Mouse (Mus musculus): ENCODE measurements around the gene Gpr45. TPM values are rescaled to one million over a fixed set of nuclear protein-coding genes. Genes with fewer than 3 reads are reported as not detected.

Gpr45 gene
- polyA plus RNA-seq, 1 experiment, result not detected

DNA sequence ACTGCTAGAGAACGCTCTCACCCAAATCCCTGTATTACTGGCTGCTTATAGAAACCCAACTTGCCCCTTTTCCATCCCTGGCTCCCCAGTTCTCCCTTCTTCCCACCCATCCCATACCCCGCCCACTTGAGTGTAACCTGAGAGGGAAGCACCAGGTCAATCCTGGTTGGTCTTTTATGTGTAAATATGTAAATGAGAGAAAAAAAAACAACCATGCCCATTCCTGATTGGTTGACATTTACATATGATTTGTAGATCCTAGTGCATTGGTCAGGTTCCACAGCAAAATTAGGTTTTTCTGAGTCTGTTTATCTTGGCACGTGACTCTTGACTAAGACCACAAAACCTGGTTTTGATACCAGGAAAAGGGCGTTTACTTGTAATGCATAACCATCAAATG, 34.8 kb upstream of the Gpr45 start:
- H3K27me3 ChIP-seq (ENCODE audit: control insufficient read depth, insufficient read depth, insufficient read length), result peaks cover 3% of the 10 kb centered on the region
- H3K4me3 ChIP-seq (ENCODE audit: insufficient read depth, poor library complexity, severe bottlenecking), result no peak overlapping the region
- H3K36me3 ChIP-seq (ENCODE audit: control insufficient read depth, insufficient read depth), result no peaks in the 10 kb centered on the region
- peak; percentile 81 for TF ChIP-seq USF1 (IDR thresholded peaks at IDR 0.05; ENCODE audit: low read depth)
- TF ChIP-seq CEBPB (IDR thresholded peaks at IDR 0.05; ENCODE audit: low read depth), result no peak
- no peaks in the 10 kb centered on the region for H3K79me2 ChIP-seq (ENCODE audit: control insufficient read depth, insufficient read depth)
- H3K79me3 ChIP-seq (ENCODE audit: low read depth), result no peaks in the 10 kb centered on the region
- H3ac ChIP-seq (ENCODE audit: control insufficient read depth, insufficient read length, low read depth), result no peak overlapping the region

GRCm38 (mm10) chr1:42923924-42924323, 28.7 kb upstream of the Gpr45 start:
- peaks cover 19% of the 10 kb centered on the region for H3K27me3 ChIP-seq (ENCODE audit: control insufficient read depth, insufficient read depth, insufficient read length)
- H3K79me2 ChIP-seq (ENCODE audit: control insufficient read depth, insufficient read depth), result no peaks in the 10 kb centered on the region
- TF ChIP-seq CTCF (IDR thresholded peaks at IDR 0.05; ENCODE audit: control insufficient read depth, insufficient read depth, insufficient read length) (no peak), USF1 (IDR thresholded peaks at IDR 0.05; ENCODE audit: low read depth) (no peak), FOSL1 (IDR thresholded peaks at IDR 0.05; ENCODE audit: insufficient read depth, low read length, poor library complexity, severe bottlenecking) (no peak), MAX (IDR thresholded peaks at IDR 0.05) (no peak), CEBPB (IDR thresholded peaks at IDR 0.05; ENCODE audit: low read depth) (no peak), MYOG (IDR thresholded peaks at IDR 0.05; ENCODE audit: control insufficient read depth, extremely low read depth, insufficient read length) (no peak), MYOD1 (IDR thresholded peaks at IDR 0.05; ENCODE audit: control insufficient read depth, insufficient read length, low read depth) (no peak)
- H3K36me3 ChIP-seq (ENCODE audit: control insufficient read depth, insufficient read depth), result no peaks in the 10 kb centered on the region
- H3K79me3 ChIP-seq (ENCODE audit: low read depth), result no peaks in the 10 kb centered on the region
- no peak overlapping the region for H3ac ChIP-seq (ENCODE audit: control insufficient read depth, insufficient read length, low read depth)
- H3K4me3 ChIP-seq (ENCODE audit: insufficient read depth, poor library complexity, severe bottlenecking), result no peak overlapping the region

- no peak for TF ChIP-seq USF1 (IDR thresholded peaks at IDR 0.05; ENCODE audit: low read depth)
- TF ChIP-seq MAX (IDR thresholded peaks at IDR 0.05), result no peak
- TF ChIP-seq MYOD1 (IDR thresholded peaks at IDR 0.05; ENCODE audit: control insufficient read depth, insufficient read length, low read depth), result no peak
- TF ChIP-seq MYOG (IDR thresholded peaks at IDR 0.05; ENCODE audit: control insufficient read depth, extremely low read depth, insufficient read length), result no peak
- TF ChIP-seq CTCF (IDR thresholded peaks at IDR 0.05; ENCODE audit: control insufficient read depth, insufficient read depth, insufficient read length), result no peak
- no peak for TF ChIP-seq CEBPB (IDR thresholded peaks at IDR 0.05; ENCODE audit: low read depth)
- TF ChIP-seq FOSL1 (IDR thresholded peaks at IDR 0.05; ENCODE audit: insufficient read depth, low read length, poor library complexity, severe bottlenecking), result no peak
- no peak overlapping the region for H3ac ChIP-seq (ENCODE audit: control insufficient read depth, insufficient read length, low read depth)
- H3K36me3 ChIP-seq (ENCODE audit: control insufficient read depth, insufficient read depth), result no peaks in the 10 kb centered on the region
- H3K27me3 ChIP-seq (ENCODE audit: control insufficient read depth, insufficient read depth, insufficient read length), result peaks cover 25% of the 10 kb centered on the region
- no peak overlapping the region for H3K4me3 ChIP-seq (ENCODE audit: insufficient read depth, poor library complexity, severe bottlenecking)
- H3K79me3 ChIP-seq (ENCODE audit: low read depth), result no peaks in the 10 kb centered on the region
- no peaks in the 10 kb centered on the region for H3K79me2 ChIP-seq (ENCODE audit: control insufficient read depth, insufficient read depth)
Measured at GRCm38 (mm10) chr1:42933613-42934012, 19.1 kb upstream of the Gpr45 start.

- H3ac ChIP-seq (ENCODE audit: control insufficient read depth, insufficient read length, low read depth), result no peak overlapping the region
- no peaks in the 10 kb centered on the region for H3K36me3 ChIP-seq (ENCODE audit: control insufficient read depth, insufficient read depth)
- no peak overlapping the region for H3K4me3 ChIP-seq (ENCODE audit: insufficient read depth, poor library complexity, severe bottlenecking)
- H3K79me2 ChIP-seq (ENCODE audit: control insufficient read depth, insufficient read depth), result no peaks in the 10 kb centered on the region
- TF ChIP-seq FOSL1 (IDR thresholded peaks at IDR 0.05; ENCODE audit: insufficient read depth, low read length, poor library complexity, severe bottlenecking) (no peak), MAX (IDR thresholded peaks at IDR 0.05) (no peak), CEBPB (IDR thresholded peaks at IDR 0.05; ENCODE audit: low read depth) (no peak), USF1 (IDR thresholded peaks at IDR 0.05; ENCODE audit: low read depth) (no peak), MYOG (IDR thresholded peaks at IDR 0.05; ENCODE audit: control insufficient read depth, extremely low read depth, insufficient read length) (no peak)
- peaks cover 49% of the 10 kb centered on the region for H3K27me3 ChIP-seq (ENCODE audit: control insufficient read depth, insufficient read depth, insufficient read length)
- no peaks in the 10 kb centered on the region for H3K79me3 ChIP-seq (ENCODE audit: low read depth)
Measured at GRCm38 (mm10) chr1:42948486-42948885, 4.2 kb upstream of the Gpr45 start.

- peaks cover 52% of the 10 kb centered on the region for H3K27me3 ChIP-seq (ENCODE audit: control insufficient read depth, insufficient read depth, insufficient read length)
- H3ac ChIP-seq (ENCODE audit: control insufficient read depth, insufficient read length, low read depth), result no peak overlapping the region
- H3K4me3 ChIP-seq (ENCODE audit: insufficient read depth, poor library complexity, severe bottlenecking), result no peak overlapping the region
- H3K79me3 ChIP-seq (ENCODE audit: low read depth), result no peaks in the 10 kb centered on the region
- no peaks in the 10 kb centered on the region for H3K36me3 ChIP-seq (ENCODE audit: control insufficient read depth, insufficient read depth)
- TF ChIP-seq CEBPB (IDR thresholded peaks at IDR 0.05; ENCODE audit: low read depth) (no peak), MYOG (IDR thresholded peaks at IDR 0.05; ENCODE audit: control insufficient read depth, extremely low read depth, insufficient read length) (no peak), CTCF (IDR thresholded peaks at IDR 0.05; ENCODE audit: control insufficient read depth, insufficient read depth, insufficient read length) (no peak), FOSL1 (IDR thresholded peaks at IDR 0.05; ENCODE audit: insufficient read depth, low read length, poor library complexity, severe bottlenecking) (no peak), MAX (IDR thresholded peaks at IDR 0.05) (no peak), MYOD1 (IDR thresholded peaks at IDR 0.05; ENCODE audit: control insufficient read depth, insufficient read length, low read depth) (no peak), USF1 (IDR thresholded peaks at IDR 0.05; ENCODE audit: low read depth) (no peak)
- H3K79me2 ChIP-seq (ENCODE audit: control insufficient read depth, insufficient read depth), result no peaks in the 10 kb centered on the region
Measured at GRCm38 (mm10) chr1:42953482-42953822, 780 bp downstream of the Gpr45 start.

DNA sequence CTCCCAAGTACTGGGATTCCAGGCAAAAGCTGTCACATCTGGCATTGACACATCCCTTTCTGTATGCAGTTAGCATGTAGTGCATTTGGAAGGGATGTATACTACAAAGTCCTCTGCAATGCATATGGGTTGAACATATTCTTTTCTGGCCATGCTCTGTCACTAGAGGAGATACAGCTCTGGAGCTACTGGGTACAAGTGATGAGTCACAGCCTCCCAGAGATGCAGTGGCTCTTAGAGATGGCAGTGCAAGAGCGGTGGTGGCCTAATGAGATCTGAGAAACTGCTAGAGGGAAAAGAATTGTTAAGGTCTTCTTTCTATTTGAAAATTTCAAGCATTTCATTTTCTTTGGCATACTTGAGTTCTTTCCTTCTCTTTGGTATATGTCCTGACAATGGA, 4.2 kb downstream of the Gpr45 start:
- no peak for TF ChIP-seq MYOD1 (IDR thresholded peaks at IDR 0.05; ENCODE audit: control insufficient read depth, insufficient read length, low read depth)
- no peak for TF ChIP-seq USF1 (IDR thresholded peaks at IDR 0.05; ENCODE audit: low read depth)
- no peak for TF ChIP-seq FOSL1 (IDR thresholded peaks at IDR 0.05; ENCODE audit: insufficient read depth, low read length, poor library complexity, severe bottlenecking)
- no peak for TF ChIP-seq CTCF (IDR thresholded peaks at IDR 0.05; ENCODE audit: control insufficient read depth, insufficient read depth, insufficient read length)
- TF ChIP-seq MYOG (IDR thresholded peaks at IDR 0.05; ENCODE audit: control insufficient read depth, extremely low read depth, insufficient read length), result no peak
- TF ChIP-seq CEBPB (IDR thresholded peaks at IDR 0.05; ENCODE audit: low read depth), result no peak
- TF ChIP-seq MAX (IDR thresholded peaks at IDR 0.05), result no peak
- H3ac ChIP-seq (ENCODE audit: control insufficient read depth, insufficient read length, low read depth), result no peak overlapping the region
- H3K36me3 ChIP-seq (ENCODE audit: control insufficient read depth, insufficient read depth), result no peaks in the 10 kb centered on the region
- no peaks in the 10 kb centered on the region for H3K79me2 ChIP-seq (ENCODE audit: control insufficient read depth, insufficient read depth)
- peaks cover 52% of the 10 kb centered on the region for H3K27me3 ChIP-seq (ENCODE audit: control insufficient read depth, insufficient read depth, insufficient read length)
- H3K79me3 ChIP-seq (ENCODE audit: low read depth), result no peaks in the 10 kb centered on the region
- no peak overlapping the region for H3K4me3 ChIP-seq (ENCODE audit: insufficient read depth, poor library complexity, severe bottlenecking)

Measured in C2C12 (cell line).